Mouse (Mus musculus): ENCODE measurements around the gene Npr2.

DNA sequence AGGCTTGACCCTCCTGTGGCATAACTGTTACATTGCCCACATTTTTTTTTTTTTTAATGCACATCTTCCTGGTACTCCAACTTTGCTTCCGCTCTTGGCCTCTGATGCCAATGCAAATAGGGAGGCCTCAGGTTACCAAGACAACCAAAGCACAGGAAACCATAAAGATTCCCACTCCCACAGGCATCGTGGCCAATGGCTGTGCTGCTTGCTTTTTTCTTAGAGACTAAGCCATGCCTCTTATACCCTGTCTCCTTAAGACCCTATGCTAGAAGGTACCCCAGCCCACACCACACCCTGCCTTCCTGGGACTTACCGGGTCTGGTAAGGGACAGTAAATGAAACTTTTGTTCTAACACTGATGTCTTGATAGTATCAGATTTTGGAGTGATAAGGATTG, 38.3 kb upstream of the Npr2 start:
- no peak for TF ChIP-seq CTCF (IDR thresholded peaks at IDR 0.05; ENCODE audit: low read depth, low read length)
- TF ChIP-seq POLR2A (IDR thresholded peaks at IDR 0.05; ENCODE audit: borderline replicate concordance, low read depth, low read length): no peak

Data from bone marrow macrophage, adult 2 months (primary cell).